Mouse (Mus musculus) regulatory T cell (primary cell): Measurements from ENCODE around the gene Ankrd52.

ENCODE experiments used
- in situ Hi-C: fragments of 300-600 bp; cut with MboI, MseI; formaldehyde crosslinking; loops from one replicate; pipeline ENCODE4 v1.15.1; 2025; ENCODE audit warnings: high pct_unique_total_duplicates

Ankrd52 gene

DNA sequence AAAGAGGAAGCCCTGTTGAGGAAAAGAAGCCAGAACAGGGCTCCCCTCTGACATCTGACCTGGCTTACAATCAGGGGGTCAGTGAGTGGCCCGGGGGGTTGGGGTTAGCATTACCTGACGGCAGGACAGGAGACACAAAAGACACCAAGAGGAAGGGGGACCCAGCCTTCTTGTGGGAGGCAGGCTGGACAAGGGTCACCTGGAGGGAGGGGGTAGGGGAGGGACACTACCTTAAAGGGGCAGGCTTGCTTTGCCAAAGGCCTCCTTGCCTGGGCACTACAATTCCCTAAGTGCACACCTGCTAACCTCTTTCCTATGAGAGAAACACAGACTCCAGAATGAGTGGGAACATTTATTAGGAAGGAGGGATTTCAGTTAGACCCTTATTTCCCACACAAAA lies 24.1 kb downstream of the Ankrd52 start, which contains the start of gene Slc39a5:
TSS of gene Slc39a5 (minus strand) at position 174 of the 400 bp plus-strand sequence.
- in situ Hi-C loops: no loop called here

DNA sequence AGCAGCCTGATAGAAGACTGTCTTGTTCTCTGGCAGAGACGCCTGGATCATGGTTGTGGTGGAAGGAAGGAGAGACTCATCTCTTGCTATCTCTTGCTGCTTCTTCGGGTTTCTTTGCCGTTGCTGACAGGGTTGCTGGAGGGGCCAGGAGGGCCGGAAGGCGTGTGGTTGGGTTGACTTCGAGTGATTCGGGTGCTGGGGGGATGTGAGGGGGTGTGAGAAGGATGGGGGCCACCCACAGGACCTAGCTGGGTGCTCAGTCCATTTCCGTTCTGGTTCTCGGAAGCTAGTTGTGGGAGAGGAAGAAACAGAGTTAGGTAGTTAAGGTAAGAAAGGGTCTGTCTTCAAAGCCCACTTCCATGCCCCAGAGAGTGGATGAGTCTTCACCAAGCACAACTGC lies 24.7 kb downstream of the Ankrd52 start:
- in situ Hi-C loops: no loop called here

DNA sequence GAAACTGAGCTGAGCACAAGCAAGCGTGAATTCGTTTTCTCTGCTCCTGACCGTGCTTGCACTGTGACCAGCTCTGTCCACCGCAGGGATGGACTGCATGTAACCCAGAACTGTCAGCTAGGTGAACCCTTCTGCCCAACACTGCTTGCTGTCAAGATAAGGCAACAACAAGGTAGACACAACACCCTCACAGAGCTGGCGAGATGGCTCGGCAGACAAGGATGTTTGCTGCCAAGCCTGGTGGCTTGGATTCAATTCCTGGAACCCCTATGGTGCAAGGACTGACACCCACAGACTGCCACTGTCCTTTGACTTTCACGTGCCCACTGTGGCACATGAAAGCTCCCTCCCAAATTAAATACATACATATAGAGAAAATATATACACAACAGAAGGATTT lies 27.0 kb downstream of the Ankrd52 start:
- in situ Hi-C loops: no loop called here

DNA sequence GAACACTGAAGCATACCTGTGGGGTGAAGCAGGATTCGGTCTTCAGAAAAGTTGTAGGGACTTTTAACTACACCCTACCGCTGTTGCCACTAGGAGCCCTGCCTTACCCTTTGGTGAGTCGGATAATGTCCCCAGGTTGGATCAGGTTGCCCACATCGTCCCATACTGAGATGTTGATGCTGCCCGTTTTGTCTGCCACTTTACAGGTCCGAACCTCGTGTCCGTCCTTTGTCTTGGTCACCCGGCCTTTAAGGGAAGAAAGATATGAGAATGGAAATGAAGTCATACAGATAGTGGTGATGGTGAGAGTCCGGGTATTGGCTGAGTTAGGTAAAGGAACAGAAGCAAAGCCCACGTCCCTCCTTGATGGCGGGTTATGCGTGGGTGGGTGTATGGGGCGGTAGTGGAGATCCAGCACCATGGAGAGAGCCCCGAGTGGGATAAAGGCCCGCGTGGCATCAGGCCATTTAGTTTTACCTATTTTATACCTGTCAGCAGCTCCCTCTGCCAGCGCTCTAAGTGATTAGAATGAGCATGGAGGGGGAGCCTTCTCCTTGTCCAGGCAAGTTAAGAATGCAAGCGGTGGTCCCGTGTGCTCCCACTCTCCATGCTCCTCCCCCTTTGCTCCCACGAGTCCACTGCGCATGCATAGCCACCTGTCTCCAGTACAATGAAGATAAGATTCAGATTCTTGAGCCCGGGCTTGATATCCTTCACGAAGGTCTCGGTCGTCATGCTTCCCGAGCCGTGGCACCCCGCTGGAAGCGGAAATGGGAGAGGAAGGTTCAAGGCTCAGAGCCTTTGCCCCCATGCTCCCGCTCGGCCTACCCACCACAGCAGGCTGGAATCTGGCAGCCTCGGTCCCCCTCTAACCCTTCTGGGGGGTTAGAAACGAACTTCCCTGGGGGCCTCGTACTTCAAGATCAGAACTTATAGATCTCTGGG lies 31.9 kb downstream of the Ankrd52 start:
- in situ Hi-C loops: loop anchor here (5.0 kb wide), 1 partner anchor 38 kb away; no protein-coding TSS in a partner anchor

DNA sequence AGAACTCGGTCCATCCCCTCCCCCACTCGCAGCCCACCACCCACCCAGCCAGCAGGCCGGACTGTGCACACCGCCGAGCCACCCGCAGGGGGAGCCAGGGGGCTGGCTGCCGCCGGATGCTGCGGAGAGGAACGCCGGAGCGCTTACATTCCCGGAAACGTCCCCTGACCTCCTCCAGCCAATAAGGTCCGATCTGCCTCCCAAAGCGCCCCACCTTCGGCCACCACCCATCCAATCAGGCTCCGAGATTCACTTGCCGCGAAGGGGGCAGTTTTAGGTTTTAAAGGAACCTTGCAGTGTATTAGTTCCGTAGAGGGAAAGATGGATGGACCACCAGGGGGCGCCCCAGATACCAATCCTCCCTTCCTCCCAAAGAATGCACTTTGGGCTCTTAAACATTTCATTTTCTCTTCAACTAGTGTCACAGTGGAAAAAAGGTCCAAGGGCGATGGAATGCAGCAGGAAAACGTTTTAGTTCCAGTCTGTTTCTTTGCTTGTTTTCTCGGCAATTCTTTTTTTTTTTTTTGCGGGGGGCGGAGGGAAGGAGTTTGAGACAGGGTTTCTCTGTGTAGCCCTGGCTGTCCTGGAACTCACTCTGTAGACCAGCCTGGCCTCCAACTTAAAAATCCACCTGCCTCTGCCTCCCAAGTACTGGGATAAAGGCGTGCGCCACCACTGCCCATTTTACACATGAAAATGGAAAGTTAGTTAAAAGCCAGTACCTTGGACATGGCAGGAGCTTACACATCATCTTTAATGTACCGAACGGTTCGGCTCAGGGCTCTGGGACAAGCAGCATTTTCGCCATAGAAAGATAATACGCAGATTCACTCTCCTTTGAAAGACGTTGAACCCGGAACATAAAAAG lies 33.0 kb downstream of the Ankrd52 start:
- in situ Hi-C loops: loop anchor here (5.0 kb wide), 1 partner anchor 37 kb away; no protein-coding TSS in a partner anchor

DNA sequence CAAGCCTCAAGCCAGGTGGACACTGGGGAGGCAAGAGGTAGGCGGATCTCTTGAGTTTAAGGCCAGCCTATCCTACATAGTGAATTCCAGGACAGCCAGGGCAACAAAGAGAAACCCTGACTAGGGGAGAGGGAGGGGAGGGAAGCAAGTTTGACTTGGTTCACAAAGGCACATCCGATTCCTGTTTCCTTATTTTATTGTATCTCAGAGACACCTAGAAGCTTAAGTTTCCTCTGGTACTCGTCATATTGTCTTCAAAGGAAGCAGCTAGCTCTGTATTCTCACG lies 33.6 kb downstream of the Ankrd52 start:
- in situ Hi-C loops: no loop called here

DNA sequence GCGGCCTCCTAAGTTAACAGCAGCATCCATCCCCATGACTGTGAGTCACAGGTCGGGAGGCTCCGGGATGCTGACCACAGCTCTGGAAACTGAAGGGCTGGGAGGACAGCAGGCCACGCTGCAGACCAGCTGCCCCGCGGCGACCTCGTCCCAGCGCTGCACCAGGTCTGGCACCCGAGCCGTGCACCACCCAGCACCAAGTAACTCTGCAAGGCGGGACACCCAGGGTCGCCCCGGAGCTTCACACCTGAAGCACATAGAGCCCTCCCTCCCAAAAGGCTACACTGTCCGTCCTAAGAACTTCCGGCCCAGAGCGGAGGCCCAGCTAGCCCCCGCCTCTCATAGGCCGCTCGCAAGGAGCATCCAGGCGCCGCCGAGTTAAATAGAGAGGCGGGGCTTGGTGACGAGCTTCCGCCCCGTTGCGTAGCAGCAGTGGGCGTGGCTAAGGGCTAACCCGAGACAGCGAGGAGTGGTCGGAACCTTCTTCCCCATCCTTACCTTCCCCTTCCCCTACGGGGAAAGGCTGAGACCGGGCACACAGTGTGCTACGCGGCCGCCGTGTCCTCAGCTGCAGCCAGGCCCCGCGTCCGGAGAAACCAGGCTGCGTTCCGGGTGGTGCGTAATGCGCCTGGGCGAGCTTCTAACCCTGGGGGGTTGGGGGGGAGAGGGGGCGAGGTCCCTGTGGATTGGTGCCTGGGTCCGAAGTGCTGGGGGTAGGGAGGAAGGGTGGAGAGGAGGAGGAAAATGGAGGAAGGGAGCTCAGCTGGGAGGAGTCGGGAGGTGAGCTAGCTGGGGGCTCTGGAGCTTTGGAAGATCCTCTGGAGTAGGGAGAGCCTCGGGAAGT lies 34.5 kb downstream of the Ankrd52 start, which contains the start of the genes Nabp2 and Rnf41:
TSS of gene Nabp2 (minus strand) at position 282 of the 844 bp plus-strand sequence.
TSS of gene Rnf41 (plus strand) at position 447 of the 844 bp plus-strand sequence.
- in situ Hi-C loops: no loop called here

DNA sequence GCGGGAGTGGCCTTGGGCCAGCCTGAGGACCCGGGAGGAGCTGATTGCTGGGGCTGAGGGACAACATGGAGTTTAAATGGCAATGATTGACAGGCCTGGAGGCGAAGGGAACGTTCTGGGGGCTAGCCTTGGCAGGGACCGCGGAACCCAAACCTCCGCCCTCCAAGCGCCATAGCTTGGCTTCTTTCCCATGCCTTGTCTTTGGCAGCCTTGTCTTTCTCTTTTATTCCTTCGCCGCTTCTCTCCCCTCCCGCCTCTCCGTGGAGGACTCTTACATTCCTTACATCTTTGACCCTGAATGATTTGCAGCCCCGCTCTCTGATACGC lies 35.1 kb downstream of the Ankrd52 start:
- in situ Hi-C loops: no loop called here

DNA sequence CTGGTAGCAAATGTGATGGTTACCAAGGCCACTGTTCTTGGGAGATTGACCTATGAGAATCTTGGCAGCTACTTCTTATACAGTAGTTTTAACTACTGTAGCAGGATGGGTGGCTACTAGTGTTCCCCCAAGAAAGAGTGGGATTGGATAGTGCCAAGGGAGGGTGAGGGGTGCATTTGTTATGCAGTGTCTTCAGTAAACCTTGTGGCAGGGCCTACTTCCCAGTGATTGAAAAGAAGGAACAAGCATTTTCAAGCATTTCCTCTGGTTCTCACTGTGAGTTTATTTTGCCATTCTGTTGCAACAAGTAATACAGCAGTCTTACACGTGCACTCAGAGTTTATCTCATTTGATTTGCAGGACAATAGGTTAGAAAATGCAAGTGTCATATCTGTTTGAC lies 35.6 kb downstream of the Ankrd52 start:
- in situ Hi-C loops: no loop called here

DNA sequence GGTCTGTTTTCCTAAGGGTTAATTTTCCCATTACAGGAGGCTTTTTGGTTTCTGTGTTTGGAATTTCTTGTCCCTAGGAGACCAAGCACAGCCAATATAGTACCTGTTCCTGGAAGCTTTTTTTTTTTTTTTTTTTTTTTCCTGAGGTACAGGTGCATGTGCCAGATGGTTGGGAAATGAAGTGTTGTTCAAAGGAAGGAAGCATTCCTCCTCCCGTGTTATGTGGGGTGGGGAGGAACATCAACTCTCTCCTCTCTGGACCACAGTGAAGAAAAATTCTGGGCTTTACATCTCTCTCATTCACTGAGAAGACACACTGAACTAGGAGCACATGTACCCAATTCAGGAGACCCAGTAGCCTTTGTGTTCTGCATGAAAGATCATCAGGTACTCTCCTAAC lies 36.2 kb downstream of the Ankrd52 start:
- in situ Hi-C loops: no loop called here

DNA sequence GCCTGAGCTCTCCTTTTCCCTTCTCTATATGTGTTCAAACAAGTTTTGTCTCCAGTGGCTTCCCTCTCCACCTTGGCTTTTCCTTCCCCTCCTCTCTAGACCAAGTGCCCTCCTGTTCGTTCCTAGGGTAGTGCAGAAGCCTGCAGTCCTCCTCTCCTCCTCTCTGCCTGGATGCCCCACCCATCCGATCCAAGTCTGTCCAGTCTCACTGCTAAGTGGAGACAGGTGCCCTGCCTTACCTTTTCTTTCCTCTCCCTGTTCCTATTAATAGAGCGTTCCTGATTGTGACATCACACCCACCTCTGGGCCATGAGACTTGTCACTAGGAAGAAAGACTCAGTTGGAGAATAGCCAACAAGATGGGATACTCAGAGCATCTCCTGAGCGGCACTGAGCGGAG lies 37.9 kb downstream of the Ankrd52 start:
- in situ Hi-C loops: no loop called here

DNA sequence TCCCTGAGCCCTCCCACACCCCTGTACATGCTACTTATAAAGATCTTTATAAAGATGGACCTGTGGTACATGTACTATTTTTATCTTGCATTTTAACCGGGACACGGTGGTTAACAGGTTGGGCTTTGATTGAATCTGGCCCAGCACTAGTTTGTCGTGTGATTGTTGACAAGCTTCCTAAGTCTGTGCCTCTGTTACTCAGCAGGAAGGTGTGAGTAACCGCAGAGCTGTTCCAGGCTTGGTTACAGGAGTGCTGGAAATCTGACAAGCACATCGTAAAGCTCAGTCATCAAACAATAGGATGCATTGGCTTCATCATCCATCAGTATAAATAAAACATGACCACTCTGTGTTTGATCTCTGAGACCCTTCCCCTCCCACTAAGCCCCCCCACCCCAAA lies 45.5 kb downstream of the Ankrd52 start:
- in situ Hi-C loops: no loop called here

DNA sequence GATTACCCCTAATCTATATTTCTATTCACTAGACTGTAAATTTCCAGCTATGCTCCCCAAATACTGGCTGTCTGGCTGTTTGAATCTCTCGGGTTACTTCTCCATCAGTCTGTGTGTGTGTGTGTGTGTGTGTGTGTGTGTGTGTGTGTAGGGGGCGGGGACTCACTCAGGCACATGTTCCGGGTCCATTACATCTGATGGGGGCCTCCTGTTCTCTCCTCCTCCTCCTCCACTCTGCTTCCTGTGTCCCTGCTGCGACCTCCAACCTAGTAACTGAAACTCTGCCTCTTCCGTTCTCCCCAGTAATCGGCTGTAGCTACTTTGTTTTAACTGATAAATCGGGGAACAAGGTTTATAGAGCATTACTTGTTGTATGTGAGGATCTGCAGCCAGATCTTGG lies 47.7 kb downstream of the Ankrd52 start:
- in situ Hi-C loops: no loop called here

DNA sequence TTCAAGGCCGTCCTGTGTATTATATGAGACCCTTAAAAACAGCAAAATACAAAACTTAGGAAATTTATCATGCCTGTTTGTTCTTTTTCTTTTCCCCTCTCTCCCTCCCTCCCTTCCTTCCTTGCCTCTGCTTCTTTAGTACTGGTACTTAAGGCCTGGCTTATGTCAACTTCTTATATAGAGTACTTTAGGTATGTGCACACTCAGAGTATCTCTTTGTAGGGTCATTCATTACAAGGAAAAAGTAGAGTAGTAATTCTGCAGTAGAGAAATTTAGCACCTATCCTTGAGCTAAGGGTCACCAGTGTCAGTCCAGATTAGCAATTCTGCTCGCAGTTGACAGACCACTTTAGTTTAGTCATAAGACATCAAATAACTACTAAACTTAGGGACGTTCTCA lies 48.3 kb downstream of the Ankrd52 start:
- in situ Hi-C loops: no loop called here

DNA sequence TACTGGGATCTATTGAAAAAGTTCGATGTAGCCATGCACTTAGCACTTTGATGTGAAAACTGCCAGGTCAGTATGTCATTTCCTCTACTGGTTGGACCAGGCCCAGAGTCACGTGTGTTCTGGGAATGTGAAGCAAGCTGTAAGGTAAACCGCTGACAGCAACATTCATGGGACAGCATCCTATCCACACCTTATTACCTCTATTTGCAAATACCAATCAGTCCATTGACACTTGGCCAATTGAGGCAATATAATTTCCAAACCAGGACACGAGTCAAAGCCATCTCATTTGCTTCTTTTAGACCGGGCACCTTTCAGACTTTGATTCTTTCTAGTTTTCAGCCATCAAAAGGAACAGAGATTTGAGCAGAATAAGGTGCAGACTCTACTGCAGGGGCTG lies 52.1 kb downstream of the Ankrd52 start:
- in situ Hi-C loops: no loop called here

DNA sequence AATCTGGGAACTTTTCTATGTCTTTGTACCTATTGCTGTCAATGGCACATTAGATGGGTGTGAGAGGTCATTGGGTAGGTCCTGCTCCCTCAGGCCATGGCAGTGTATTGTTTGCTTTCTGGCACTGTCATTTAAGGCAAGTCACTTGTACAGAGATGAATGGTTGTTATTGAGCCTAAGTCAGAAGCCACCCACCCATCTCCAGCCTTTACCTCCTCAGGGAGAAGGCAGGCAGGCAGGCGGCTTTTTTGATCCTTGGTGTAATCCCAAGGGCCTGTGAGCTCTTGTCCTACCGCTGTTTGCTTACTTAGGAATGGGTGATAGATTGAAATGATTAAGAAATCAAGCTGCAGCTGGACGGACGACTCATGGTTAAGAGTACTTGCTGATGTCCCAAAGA lies 52.5 kb downstream of the Ankrd52 start:
- in situ Hi-C loops: no loop called here

DNA sequence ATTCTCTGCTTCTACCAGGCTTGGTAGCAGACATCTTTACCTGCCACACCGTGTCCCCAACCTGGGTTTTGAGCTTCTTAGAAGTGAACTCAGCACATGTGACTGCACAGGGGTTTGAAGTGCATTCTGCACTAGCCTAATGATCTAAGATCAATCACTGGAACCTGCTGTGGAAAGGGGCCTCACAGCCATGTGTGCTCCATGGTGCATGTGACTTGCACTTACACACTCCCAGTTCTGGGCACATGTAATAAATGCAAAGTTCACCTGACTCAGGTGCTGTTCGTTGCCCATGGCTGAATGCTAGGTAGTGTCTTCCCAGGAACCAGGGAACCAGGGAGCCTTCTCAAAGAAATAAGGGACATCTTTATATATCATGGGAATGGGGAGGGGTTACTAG lies 56.5 kb downstream of the Ankrd52 start:
- in situ Hi-C loops: no loop called here

DNA sequence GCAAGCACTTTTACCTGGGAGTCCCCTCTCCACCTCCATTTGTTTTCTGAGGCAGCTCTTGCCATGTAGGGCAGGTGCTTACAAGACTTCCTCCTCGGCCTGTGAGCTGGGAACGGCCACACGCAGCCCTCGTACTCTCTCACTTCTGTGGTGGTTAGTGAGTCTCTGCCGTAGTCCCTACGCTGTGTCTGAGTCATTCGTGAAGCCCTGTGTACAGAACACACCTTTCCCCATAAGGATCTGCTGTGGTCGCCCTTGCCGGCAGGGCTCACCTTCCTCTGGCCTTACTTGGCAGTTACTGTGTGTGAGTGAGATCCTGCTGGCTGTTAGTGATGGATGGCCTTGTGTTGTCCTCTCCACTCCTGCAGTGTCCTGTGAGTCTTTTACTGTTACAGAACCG lies 57.8 kb downstream of the Ankrd52 start:
- in situ Hi-C loops: no loop called here

DNA sequence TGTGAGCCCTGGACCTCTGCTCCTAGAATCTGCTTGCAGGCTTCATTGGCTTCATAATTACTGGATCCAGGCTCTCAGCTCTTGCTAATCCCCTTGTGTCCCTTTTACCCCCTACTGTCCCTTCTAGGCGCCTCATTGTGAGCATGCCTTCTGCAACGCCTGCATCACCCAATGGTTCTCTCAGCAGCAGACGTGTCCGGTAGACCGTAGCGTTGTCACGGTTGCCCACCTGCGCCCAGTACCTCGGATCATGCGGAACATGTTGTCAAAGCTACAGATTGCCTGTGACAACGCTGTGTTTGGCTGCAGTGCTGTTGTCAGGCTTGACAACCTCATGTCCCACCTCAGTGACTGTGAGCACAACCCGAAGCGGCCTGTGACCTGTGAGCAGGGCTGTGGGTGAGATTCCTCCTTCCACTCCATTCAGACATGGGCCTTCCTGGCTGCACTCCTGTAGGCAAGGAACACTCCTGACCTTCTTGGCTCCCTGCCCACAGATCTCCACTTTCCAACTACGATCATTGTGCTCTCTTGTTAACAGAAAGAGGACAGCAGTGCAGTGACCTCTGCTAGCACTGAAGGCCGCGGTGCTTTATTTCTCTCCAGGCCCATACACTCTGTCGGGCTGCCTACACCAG lies 58.4 kb downstream of the Ankrd52 start:
- in situ Hi-C loops: no loop called here

DNA sequence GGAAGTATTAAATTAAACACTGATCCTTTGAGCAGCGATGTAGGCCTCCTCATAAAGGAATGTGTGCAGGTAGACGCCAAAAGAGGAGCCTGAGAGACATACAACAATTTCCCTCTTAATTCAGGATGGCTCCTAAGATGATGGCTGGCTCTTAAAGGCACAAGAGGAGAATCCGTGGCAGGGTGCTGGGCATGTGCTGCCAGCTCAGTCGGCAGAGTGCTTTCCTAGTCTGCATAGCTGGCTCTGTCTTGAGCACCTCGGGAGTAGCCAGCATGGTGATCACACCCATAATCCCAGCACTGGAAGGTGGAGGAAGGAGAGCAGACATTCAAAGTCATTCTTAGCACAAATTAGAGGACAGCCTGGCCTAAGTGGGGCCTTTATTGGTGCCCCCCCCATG lies 59.0 kb downstream of the Ankrd52 start:
- in situ Hi-C loops: no loop called here

DNA sequence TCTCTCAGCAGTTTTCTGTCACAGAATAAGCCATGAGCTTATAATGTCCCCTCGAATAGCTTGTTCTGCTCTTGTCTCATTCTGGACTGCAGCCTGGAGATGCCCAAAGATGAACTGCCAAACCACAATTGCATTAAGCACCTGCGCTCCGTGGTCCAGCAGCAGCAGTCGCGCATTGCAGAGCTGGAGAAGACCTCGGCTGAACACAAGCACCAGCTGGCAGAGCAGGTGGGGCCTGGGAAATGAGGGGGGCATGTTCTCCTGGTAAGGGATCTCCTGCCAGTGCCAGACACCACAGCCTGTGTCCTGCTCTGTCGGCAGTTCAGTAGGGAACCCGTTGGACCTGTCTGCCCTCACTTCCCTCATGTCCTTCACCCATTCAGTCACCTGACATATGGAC lies 59.5 kb downstream of the Ankrd52 start:
- in situ Hi-C loops: no loop called here
